Mouse (Mus musculus) liver, embryonic 15.5 days (tissue): ENCODE measurements around the gene Pmp22. TPM values are rescaled to one million over a fixed set of nuclear protein-coding genes. Genes with fewer than 3 reads are reported as not detected.

Experiments used
- ATAC-seq: fragments of 200-750 bp; cut with Nextera tagmentation; 2 replicates; pipeline ENCODE4 v1.8.0; 2017; ENCODE audit warnings: moderate number of reproducible peaks, mild to moderate bottlenecking, moderate library complexity; ENCODE audit not compliant: insufficient read depth
- H3K27ac ChIP-seq: fragments of 300-500 bp; sonication (generic); replicated peaks from 2 replicates; pipeline ENCODE4 v1.5.1; 2015; ENCODE audit warnings: mild to moderate bottlenecking, inconsistent platforms
- H3K27me3 ChIP-seq: fragments of 300-500 bp; sonication (generic); 2 replicates; pipeline ENCODE4 v1.6.1; 2015; ENCODE audit warnings: mild to moderate bottlenecking, inconsistent platforms
- H3K36me3 ChIP-seq: fragments of 300-500 bp; sonication (generic); replicated peaks from 2 replicates; pipeline ENCODE4 v1.6.1; 2015; ENCODE audit warnings: moderate library complexity, mild to moderate bottlenecking, inconsistent platforms
- H3K4me1 ChIP-seq: fragments of 300-500 bp; sonication (generic); replicated peaks from 2 replicates; pipeline ENCODE4 v1.6.1; 2015; ENCODE audit warnings: inconsistent platforms
- H3K4me2 ChIP-seq: fragments of 300-500 bp; sonication (generic); 2 replicates; pipeline ENCODE4 v1.6.1; 2015; ENCODE audit warnings: moderate library complexity, mild to moderate bottlenecking, inconsistent platforms
- H3K4me3 ChIP-seq: fragments of 300-500 bp; sonication (generic); replicated peaks from 2 replicates; pipeline ENCODE4 v1.5.1; 2015; ENCODE audit warnings: mild to moderate bottlenecking, inconsistent platforms
- H3K9ac ChIP-seq: fragments of 300-500 bp; sonication (generic); 2 replicates; pipeline ENCODE4 v1.6.1; 2015; ENCODE audit warnings: moderate library complexity, mild to moderate bottlenecking, inconsistent platforms
- H3K9me3 ChIP-seq: fragments of 300-500 bp; sonication (generic); replicated peaks from 2 replicates; pipeline ENCODE4 v1.6.1; 2016; ENCODE audit warnings: inconsistent platforms
- WGBS: fragments of 180-500 bp; shearing (Covaris S2); methylation state at CpG from one replicate; pipeline ENCODE4 v1.1.7; 2015; ENCODE audit warnings: mixed read lengths; ENCODE audit not compliant: insufficient replicate concordance; 5-methylcytosine and 5-hydroxymethylcytosine counted together
- polyA plus RNA-seq: library from polyadenylated mRNA; unstranded; fragments of >200 nt; fragmentation: Nextera tagmentation; extraction: Ambion mirVana; gene quantifications from 2 replicates; pipeline ENCODE4 v1.2.1, GENCODE M21; 2015

The Pmp22 gene
- polyA plus RNA-seq, 1 experiment from 2014 or later, result 18.8 TPM

DNA sequence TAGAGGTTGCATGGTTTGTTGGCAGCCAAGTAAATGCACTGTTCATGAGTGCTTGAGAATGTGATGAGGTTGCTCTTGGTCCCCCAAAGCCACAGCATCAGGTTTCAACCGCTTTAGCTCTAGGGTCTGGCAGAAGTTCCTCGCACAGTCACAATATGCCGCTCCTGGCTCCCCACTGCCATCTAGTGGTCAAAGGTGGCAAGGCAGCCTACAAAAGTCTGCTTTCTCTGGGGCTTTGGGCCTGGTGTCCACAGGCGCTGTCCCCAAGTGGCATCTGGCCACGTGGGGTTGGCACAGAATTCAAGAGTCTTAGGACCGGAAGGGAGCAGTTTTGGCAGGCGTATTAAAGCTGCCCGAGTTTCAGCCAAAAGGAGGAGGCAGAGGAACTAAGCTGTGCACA is 6.8 kb downstream of the Pmp22 start:
- Histone ChIP-seq H3K36me3 (no peaks in the 10 kb centered on the region), H3K4me3 (no peak overlapping the region), H3K9ac (no peak overlapping the region), H3K9me3 (no peaks in the 10 kb centered on the region), H3K4me1 (0 out of 2 replicates have a peak, but pooled peaks cover 6% of the 10 kb centered on the region), H3K27me3 (peaks cover 50% of the 10 kb centered on the region), H3K27ac (no peak overlapping the region), H3K4me2 (no peak overlapping the region)
- WGBS, result 4% methylated on average over 8 of the region's 8 CpGs
- ATAC-seq, result no peak

DNA sequence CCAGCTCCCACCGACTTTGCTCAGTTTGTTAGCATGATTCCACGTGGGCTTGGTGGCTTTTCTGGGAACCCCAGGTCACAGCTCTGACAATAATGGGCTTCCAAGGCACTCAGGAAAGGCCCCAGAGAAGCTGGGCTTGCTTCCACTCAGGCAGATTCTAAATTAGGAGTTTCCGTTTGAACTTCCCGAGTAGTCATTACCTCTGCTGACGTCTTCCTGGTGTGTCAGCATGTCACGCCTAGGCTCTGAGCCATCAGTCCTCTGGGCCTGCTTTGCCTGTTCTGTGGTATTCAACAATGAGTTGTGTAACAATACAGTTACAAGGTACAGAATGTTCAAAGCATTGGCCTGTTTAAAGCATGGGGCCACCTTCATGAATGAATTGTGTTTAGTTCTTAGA is 7.4 kb downstream of the Pmp22 start:
- Histone ChIP-seq H3K4me2 (no peak overlapping the region), H3K27ac (no peak overlapping the region), H3K36me3 (no peaks in the 10 kb centered on the region), H3K9ac (no peak overlapping the region), H3K4me3 (no peak overlapping the region), H3K9me3 (no peaks in the 10 kb centered on the region), H3K27me3 (peaks cover 44% of the 10 kb centered on the region), H3K4me1 (0 out of 2 replicates have a peak, but pooled peaks cover 6% of the 10 kb centered on the region)
- no peak for ATAC-seq
- WGBS, result 46% methylated on average over 6 of the region's 6 CpGs

DNA sequence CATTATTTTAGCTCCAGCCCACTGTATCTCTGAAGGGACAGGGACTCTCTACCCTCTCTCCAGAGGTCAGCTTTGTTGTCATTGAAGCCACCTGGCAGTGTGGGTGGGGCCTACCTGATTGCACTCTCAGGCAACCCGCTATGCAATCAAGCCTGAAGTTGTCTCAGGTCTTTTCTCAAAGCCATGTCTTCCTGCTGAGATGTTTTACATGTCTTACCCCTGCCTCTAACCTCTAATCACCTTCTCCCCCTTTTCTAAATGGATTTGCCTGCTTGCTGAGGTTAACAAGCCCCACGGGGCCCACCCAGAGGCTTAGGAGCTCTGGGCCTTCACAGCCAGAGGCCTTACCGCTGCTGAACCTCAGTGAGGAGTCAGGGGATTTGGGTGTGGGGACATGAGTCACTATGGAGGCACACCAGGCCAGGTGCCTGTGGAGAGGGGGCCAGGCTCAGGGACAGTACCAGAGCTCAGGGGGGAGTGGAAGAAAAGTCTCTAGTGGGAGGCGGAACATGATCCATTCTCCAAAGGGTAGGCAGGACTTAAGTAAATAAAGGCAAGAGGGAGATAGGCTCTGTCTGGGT is 8.1 kb downstream of the Pmp22 start:
- Histone ChIP-seq H3K36me3 (no peaks in the 10 kb centered on the region), H3K27ac (no peak overlapping the region), H3K9ac (no peak overlapping the region), H3K27me3 (peaks cover 37% of the 10 kb centered on the region), H3K9me3 (no peaks in the 10 kb centered on the region), H3K4me3 (no peak overlapping the region), H3K4me2 (no peak overlapping the region), H3K4me1 (0 out of 2 replicates have a peak, but pooled peaks cover 5% of the 10 kb centered on the region)
- 68% methylated on average over 4 of the region's 4 CpGs for WGBS
- ATAC-seq, result no peak

DNA sequence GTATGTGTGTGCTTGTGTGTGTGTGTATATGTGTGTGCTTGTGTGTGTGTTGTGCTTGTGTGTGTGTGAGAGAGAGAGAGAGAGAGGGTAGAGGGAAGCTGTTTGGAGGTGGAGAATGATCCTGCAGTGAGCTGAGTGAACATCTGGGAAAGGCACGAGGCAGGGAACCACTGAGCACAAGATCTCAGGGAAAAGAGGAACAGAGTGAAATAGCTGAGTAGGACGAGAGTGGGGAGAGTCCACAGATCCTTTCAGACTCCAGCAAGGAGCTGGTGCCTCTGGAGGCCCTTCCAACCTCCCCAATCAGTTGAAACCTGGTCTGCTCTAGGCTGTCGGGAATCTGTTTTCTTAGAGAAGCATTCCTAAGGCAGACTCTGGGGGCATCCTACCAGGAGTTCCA is 10.0 kb downstream of the Pmp22 start:
- H3K9me3 ChIP-seq, result no peaks in the 10 kb centered on the region
- H3K36me3 ChIP-seq, result no peaks in the 10 kb centered on the region
- H3K27me3 ChIP-seq, result peaks cover 19% of the 10 kb centered on the region
- H3K27ac ChIP-seq, result no peak overlapping the region
- no peak overlapping the region for H3K4me2 ChIP-seq
- no peak overlapping the region for H3K4me3 ChIP-seq
- H3K9ac ChIP-seq, result no peak overlapping the region
- no peaks in the 10 kb centered on the region for H3K4me1 ChIP-seq
- 38% methylated on average over 3 of the region's 3 CpGs for WGBS
- ATAC-seq, result no peak

DNA sequence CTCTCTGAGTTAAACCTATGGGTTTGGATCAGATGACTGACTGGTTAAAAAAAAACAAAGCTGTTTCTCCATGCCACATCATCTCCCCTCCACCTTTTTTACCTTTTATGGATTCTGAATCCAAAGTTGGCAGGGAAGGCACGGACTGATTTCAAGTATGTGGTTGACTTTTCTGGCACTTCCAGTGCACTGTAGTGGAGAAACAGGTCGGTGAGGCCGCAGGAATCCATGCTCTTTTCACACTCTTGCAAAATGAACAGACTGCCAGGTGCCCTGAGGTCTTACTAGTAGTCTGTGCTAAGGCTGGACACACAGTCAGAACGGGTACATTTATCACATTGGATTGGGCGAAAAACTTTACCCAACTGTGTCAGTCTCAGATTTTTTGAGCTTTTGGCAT is 13.5 kb downstream of the Pmp22 start:
- ATAC-seq, result no peak
- Histone ChIP-seq H3K4me1 (no peaks in the 10 kb centered on the region), H3K27ac (no peak overlapping the region), H3K27me3 (0 out of 2 replicates have a peak, but pooled peaks cover 3% of the 10 kb centered on the region), H3K4me3 (no peak overlapping the region), H3K9me3 (no peaks in the 10 kb centered on the region), H3K36me3 (no peaks in the 10 kb centered on the region), H3K9ac (no peak overlapping the region), H3K4me2 (no peak overlapping the region)
- WGBS, result 58% methylated on average over 5 of the region's 5 CpGs

DNA sequence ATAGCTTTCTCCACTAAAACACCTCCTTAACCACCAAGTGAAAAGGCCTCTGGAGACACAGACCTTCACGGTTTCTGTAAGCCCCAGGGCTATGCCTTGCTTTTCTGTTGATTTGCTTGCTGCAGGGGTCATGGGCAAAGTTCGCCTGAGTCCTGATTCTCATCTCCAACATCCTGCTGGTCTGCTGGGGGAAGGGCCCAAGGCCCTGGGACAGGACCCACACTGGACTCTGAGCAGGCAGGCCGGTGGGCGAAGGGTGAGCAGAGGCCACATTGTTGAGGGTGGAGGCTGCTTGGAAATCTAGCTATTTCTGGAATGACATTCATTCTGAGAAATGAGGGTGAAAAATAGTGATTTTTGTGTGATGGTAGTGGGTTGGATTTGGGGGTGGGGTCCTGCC is 14.0 kb downstream of the Pmp22 start:
- WGBS, result 56% methylated on average over 4 of the region's 4 CpGs
- no peaks in the 10 kb centered on the region for H3K36me3 ChIP-seq
- no peak for ATAC-seq

DNA sequence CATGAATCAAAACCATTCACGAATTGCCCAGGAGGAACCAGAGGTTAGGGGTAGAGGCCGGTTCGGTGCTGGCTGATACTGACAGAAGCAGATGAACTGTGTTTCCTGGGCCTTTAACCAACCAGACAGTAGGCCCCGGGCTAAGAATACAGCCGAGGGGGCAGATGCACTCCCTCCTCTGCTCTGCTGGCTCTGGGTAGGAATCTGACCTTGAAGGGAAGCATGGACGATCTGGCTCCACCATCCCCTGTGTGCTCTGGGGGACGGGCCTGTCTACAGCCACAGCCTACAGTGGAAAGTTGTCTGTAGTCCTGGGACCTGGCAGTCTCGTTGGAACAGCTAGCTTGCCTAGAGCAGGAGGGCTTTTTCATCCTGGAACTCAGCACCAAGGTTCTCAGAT is 14.7 kb downstream of the Pmp22 start:
- H3K9ac ChIP-seq, result no peak overlapping the region
- no peak for ATAC-seq
- no peak overlapping the region for H3K27ac ChIP-seq
- H3K9me3 ChIP-seq, result no peaks in the 10 kb centered on the region
- 58% methylated on average over 8 of the region's 8 CpGs for WGBS
- H3K4me2 ChIP-seq, result no peak overlapping the region
- 0 out of 2 replicates have a peak, but pooled peaks cover 3% of the 10 kb centered on the region for H3K27me3 ChIP-seq
- H3K4me1 ChIP-seq, result no peaks in the 10 kb centered on the region
- H3K4me3 ChIP-seq, result no peak overlapping the region
- H3K36me3 ChIP-seq, result no peaks in the 10 kb centered on the region

More for the DNA sequence above, 14.0 kb downstream of the Pmp22 start:
- Histone ChIP-seq H3K9ac (no peak overlapping the region), H3K27me3 (0 out of 2 replicates have a peak, but pooled peaks cover 3% of the 10 kb centered on the region), H3K27ac (no peak overlapping the region), H3K4me3 (no peak overlapping the region), H3K9me3 (no peaks in the 10 kb centered on the region), H3K4me1 (no peaks in the 10 kb centered on the region), H3K4me2 (no peak overlapping the region)

DNA sequence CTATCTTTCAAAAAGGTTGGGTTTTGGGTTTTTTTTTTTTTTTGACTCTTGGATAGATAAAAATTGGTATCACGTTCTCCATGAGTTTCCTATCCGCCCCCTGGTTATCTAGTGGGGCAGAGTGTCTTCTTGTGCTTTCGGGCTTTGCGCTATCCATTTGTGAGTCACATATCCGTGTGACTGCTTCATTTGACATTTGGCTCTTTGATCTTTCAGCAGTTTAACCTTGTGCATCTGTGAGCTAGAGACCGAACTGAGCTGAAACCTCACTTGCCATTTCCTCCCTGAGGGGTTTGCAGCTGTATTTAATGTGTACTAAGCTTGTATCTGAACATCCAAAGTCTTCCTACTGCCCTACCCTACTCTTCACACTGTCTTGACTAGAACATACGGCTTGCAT is 17.8 kb downstream of the Pmp22 start:
- no peak for ATAC-seq
- WGBS, result 38% methylated on average over 7 of the region's 7 CpGs

DNA sequence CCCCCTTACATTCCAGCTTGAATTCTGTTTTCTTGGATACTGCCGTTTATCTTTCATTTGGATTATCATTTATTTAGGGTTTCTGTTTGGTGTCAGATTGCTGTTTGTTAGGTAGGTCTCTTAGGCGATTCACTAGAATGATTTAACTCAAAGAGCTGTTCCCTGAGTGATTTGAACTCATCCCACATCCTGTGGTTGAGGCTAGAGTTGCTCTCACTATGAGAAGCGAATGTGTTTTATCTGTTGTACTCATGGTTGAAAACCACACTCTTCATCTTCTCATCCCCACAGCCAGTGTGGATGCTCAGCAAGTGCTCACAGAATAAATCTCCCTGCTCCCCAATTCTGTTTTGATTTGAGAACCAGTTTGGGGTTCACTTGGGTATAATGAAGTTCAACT is 19.5 kb downstream of the Pmp22 start:
- no peaks in the 10 kb centered on the region for H3K4me1 ChIP-seq
- no peaks in the 10 kb centered on the region for H3K27me3 ChIP-seq
- WGBS, result 49% methylated on average over 3 of the region's 3 CpGs
- H3K9ac ChIP-seq, result no peak overlapping the region
- H3K4me2 ChIP-seq, result no peak overlapping the region
- H3K36me3 ChIP-seq, result no peaks in the 10 kb centered on the region
- no peak overlapping the region for H3K4me3 ChIP-seq
- H3K9me3 ChIP-seq, result no peaks in the 10 kb centered on the region
- no peak overlapping the region for H3K27ac ChIP-seq
- no peak for ATAC-seq

More for the DNA sequence above, 17.8 kb downstream of the Pmp22 start:
- Histone ChIP-seq H3K4me2 (no peak overlapping the region), H3K27me3 (no peaks in the 10 kb centered on the region), H3K9ac (no peak overlapping the region), H3K27ac (no peak overlapping the region), H3K36me3 (no peaks in the 10 kb centered on the region), H3K4me1 (no peaks in the 10 kb centered on the region), H3K4me3 (no peak overlapping the region), H3K9me3 (no peaks in the 10 kb centered on the region)

DNA sequence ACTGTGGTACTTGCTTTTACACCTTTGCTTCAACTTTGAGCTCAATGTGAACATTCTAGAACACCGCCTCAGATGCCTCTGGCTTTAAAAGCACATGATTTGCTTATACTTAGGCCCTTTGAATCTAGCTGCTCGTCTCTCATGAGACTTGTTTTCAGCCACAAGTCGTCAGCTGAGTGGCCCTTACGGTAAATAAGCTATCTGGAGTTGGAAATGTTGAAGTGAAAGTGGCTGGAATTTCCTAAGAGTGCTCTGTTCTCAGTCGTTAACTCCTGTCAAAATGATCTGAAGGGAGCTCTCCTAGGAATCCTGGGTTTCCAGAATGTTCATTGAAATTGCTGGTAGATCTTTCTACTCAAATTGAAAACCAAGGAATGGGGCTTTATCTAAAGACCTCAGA is 23.1 kb downstream of the Pmp22 start:
- Histone ChIP-seq H3K4me2 (no peak overlapping the region), H3K36me3 (no peaks in the 10 kb centered on the region), H3K27me3 (no peaks in the 10 kb centered on the region), H3K9me3 (no peaks in the 10 kb centered on the region), H3K27ac (no peak overlapping the region), H3K9ac (no peak overlapping the region), H3K4me1 (no peaks in the 10 kb centered on the region), H3K4me3 (no peak overlapping the region)
- ATAC-seq, result no peak
- 54% methylated on average over 5 of the region's 5 CpGs for WGBS

DNA sequence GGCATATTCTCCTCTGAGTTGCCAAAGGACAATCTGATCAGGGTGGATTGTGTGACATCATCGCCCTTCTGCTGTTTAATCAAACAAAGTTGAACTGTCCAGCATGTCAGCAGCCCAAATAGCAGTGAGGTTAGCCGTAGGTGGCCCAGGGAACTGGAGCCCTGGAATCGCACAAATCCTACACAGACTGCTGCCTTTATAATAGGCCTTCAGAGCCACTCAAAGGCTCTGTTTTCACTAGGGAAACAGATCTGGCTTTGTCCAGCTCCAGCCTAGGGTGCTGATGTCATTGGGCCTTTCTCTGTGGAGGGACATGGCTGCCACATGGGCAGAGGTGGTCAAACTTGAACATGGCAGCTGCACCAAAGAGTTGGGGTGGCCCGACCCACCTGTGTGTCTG is 28.3 kb downstream of the Pmp22 start:
- 61% methylated on average over 4 of the region's 4 CpGs for WGBS
- Histone ChIP-seq H3K4me3 (no peak overlapping the region), H3K27me3 (no peaks in the 10 kb centered on the region), H3K9ac (no peak overlapping the region), H3K4me2 (no peak overlapping the region), H3K9me3 (no peaks in the 10 kb centered on the region), H3K27ac (no peak overlapping the region), H3K36me3 (no peaks in the 10 kb centered on the region), H3K4me1 (no peaks in the 10 kb centered on the region)
- ATAC-seq, result no peak

DNA sequence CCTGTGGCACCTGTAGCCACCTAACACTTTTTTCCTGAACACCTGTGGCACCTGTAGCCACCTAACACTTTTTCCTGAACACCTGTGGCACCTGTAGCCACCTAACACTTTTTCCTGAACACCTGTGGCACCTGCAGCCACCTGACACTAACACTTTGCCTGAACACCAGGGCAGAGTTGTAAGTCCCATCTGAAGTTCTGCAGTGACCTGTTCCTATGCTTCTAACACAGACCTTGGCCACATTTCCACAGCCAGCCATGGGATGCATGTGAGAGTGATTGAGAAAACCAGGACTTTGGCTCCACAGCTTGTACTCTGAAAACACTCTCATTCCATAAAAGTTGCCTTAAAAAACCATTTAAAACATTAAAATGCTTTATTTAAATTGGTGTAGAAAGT is 32.1 kb downstream of the Pmp22 start:
- H3K4me3 ChIP-seq, result no peak overlapping the region
- H3K9me3 ChIP-seq, result no peaks in the 10 kb centered on the region
- H3K9ac ChIP-seq, result no peak overlapping the region
- no peak overlapping the region for H3K27ac ChIP-seq
- no peaks in the 10 kb centered on the region for H3K36me3 ChIP-seq
- no peaks in the 10 kb centered on the region for H3K27me3 ChIP-seq
- no peaks in the 10 kb centered on the region for H3K4me1 ChIP-seq
- H3K4me2 ChIP-seq, result no peak overlapping the region
- no peak for ATAC-seq
